Mouse (Mus musculus): ENCODE data around the gene Tom1l2. TPM values are rescaled to one million over a fixed set of nuclear protein-coding genes. Genes with fewer than 3 reads are reported as not detected.

Gene Tom1l2
- total and polyA plus RNA-seq, 3 experiments, result 4.8 to 10.4 (median 10.4) TPM

DNA sequence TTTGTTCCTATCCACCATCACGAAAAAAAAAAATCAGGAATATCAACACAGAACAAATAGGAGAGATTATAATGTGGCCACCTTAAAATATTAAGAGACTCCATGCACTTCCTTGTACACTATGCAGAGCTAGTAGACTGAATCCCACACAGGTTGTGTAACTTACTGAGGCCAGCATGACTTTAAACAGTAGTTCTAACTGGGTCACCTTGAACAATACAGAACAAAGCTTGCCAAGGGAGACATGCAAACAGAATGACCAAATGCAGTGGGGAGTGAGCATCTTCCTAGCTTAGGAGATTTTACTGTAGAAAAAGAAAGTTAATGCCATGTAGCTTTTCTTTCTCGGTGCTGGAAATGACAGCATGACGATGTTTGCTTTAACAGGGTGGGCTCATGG lies 52.4 kb downstream of the Tom1l2 start:
- no peak for DNase-seq (ENCODE audit: extremely low read depth)
- no peak overlapping the region for H3K4me2 ChIP-seq (ENCODE audit: insufficient read depth, low read depth, poor library complexity, severe bottlenecking)
- H3K4me3 ChIP-seq (replicated peaks in 1 of 3; ENCODE audit: low read depth in 2 of 3, low read length in 2 of 3, poor library complexity in 1 of 3), result no peak overlapping the region
- H3K36me3 ChIP-seq (replicated peaks in 1 of 2; ENCODE audit: control insufficient read depth in 1 of 2, insufficient read depth in 1 of 2, low read length in 1 of 2), result peaks cover 3 to 6% of the 10 kb centered on the region in 2 experiments
- dilution Hi-C loops (cut with MboI; ENCODE audit: extremely low pct_ligation_motif_present, extremely low pct_unique_long_range_greater_than_20kb, low sequenced_read_pairs) (no loop called here), in situ Hi-C loops (cut with MboI; ENCODE audit: low pct_ligation_motif_present, low pct_unique_long_range_greater_than_20kb, low sequenced_read_pairs) (loop anchor here (5.0 kb wide), 1 partner anchor 103 kb away; no protein-coding TSS in a partner anchor)
- H3K9me3 ChIP-seq (replicated peaks; ENCODE audit: low read length), result no peaks in the 10 kb centered on the region
- TF ChIP-seq E2F4 (IDR thresholded peaks at IDR 0.05; ENCODE audit: insufficient replicate concordance, low read depth, low read length) (no peak), ETS1 (conservative IDR thresholded peaks at IDR 0.05; ENCODE audit: low read depth, low read length) (no peak), USF1 (IDR thresholded peaks at IDR 0.05; ENCODE audit: low read depth, low read length) (no peak), RCOR1 (conservative IDR thresholded peaks at IDR 0.05; ENCODE audit: low read depth, low read length) (no peak), MAX (IDR thresholded peaks at IDR 0.05; ENCODE audit: low read length) (no peak), CTCF (conservative IDR thresholded peaks at IDR 0.05 in 1 of 2, IDR thresholded peaks at IDR 0.05 in 1 of 2; ENCODE audit: low read depth in 2 of 2, low read length in 2 of 2) (no peak), RAD21 (IDR thresholded peaks at IDR 0.05; ENCODE audit: low read depth, low read length) (no peak), TCF12 (IDR thresholded peaks at IDR 0.05; ENCODE audit: low read depth, low read length) (no peak), HCFC1 (IDR thresholded peaks at IDR 0.05; ENCODE audit: low read depth, low read length) (no peak), EP300 (IDR thresholded peaks at IDR 0.05; ENCODE audit: low read length) (no peak), ZNF384 (IDR thresholded peaks at IDR 0.05; ENCODE audit: low read depth, low read length) (no peak), SIN3A (IDR thresholded peaks at IDR 0.05; ENCODE audit: low read length) (no peak), GABPA (IDR thresholded peaks at IDR 0.05; ENCODE audit: insufficient replicate concordance, low read depth, low read length) (no peak)
- no peaks in the 10 kb centered on the region for H3K27me3 ChIP-seq (replicated peaks)
- H3K4me1 ChIP-seq (ENCODE audit: control insufficient read depth in 1 of 2, insufficient read depth in 2 of 2), result peaks cover 19 to 41% of the 10 kb centered on the region in 2 experiments
- no peaks in the 10 kb centered on the region for H3K79me2 ChIP-seq (replicated peaks; ENCODE audit: control insufficient read depth, extremely low read depth, insufficient read depth, poor library complexity, severe bottlenecking)
- H3K27ac ChIP-seq (ENCODE audit: insufficient read depth, low read depth), result no peak overlapping the region
- H3K9ac ChIP-seq (ENCODE audit: insufficient read depth, low read depth), result no peak overlapping the region

DNA sequence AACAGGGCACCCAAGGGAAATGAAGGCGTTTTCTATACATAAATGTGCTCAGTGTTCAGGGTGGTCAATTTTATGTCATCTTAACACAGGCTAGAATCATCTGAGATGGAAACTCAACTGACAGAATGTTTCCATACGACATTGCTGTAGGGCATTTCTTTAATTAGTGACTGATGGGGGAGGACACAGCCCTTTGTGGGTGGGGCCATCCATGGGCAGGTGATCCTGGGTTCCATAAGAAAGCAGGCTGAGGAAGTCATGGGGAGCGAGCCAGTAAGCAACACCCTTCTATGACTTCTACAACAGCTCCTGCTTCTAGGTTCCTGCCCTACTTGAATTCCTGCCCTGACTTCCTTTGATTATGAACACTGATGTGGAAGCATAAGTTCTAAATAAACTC lies 54.9 kb downstream of the Tom1l2 start:
- H3K4me3 ChIP-seq (replicated peaks in 1 of 3; ENCODE audit: low read depth in 2 of 3, low read length in 2 of 3, poor library complexity in 1 of 3), result no peak overlapping the region
- peaks cover 3 to 6% of the 10 kb centered on the region in 2 experiments for H3K36me3 ChIP-seq (replicated peaks in 1 of 2; ENCODE audit: control insufficient read depth in 1 of 2, insufficient read depth in 1 of 2, low read length in 1 of 2)
- TF ChIP-seq USF1 (IDR thresholded peaks at IDR 0.05; ENCODE audit: low read depth, low read length), result no peak
- TF ChIP-seq ZC3H11A (IDR thresholded peaks at IDR 0.05; ENCODE audit: low read depth, low read length), result no peak
- TF ChIP-seq MAFK (IDR thresholded peaks at IDR 0.05; ENCODE audit: insufficient replicate concordance, low read length), result no peak
- TF ChIP-seq MYC (IDR thresholded peaks at IDR 0.05; ENCODE audit: low read depth, low read length), result no peak
- TF ChIP-seq ZKSCAN1 (IDR thresholded peaks at IDR 0.05; ENCODE audit: borderline replicate concordance, low read depth, low read length), result no peak
- TF ChIP-seq PAX5 (IDR thresholded peaks at IDR 0.05; ENCODE audit: low read length), result no peak
- TF ChIP-seq NRF1 (IDR thresholded peaks at IDR 0.05; ENCODE audit: low read depth, low read length), result no peak
- TF ChIP-seq ZNF384 (IDR thresholded peaks at IDR 0.05; ENCODE audit: low read depth, low read length), result no peak
- in situ Hi-C loops (cut with MboI; ENCODE audit: low pct_ligation_motif_present, low pct_unique_long_range_greater_than_20kb, low sequenced_read_pairs), result no loop called here
- no peak for DNase-seq (ENCODE audit: extremely low read depth)
- H3K79me2 ChIP-seq (replicated peaks; ENCODE audit: control insufficient read depth, extremely low read depth, insufficient read depth, poor library complexity, severe bottlenecking), result no peaks in the 10 kb centered on the region
- no peaks in the 10 kb centered on the region for H3K9me3 ChIP-seq (replicated peaks; ENCODE audit: low read length)
- H3K4me1 ChIP-seq (ENCODE audit: control insufficient read depth in 1 of 2, insufficient read depth in 2 of 2), result peaks cover 16 to 30% of the 10 kb centered on the region in 2 experiments
- no peaks in the 10 kb centered on the region for H3K27me3 ChIP-seq (replicated peaks)
- H3K4me2 ChIP-seq (ENCODE audit: insufficient read depth, low read depth, poor library complexity, severe bottlenecking), result no peak overlapping the region
- H3K9ac ChIP-seq (ENCODE audit: insufficient read depth, low read depth), result no peak overlapping the region
- dilution Hi-C loops (cut with MboI; ENCODE audit: extremely low pct_ligation_motif_present, extremely low pct_unique_long_range_greater_than_20kb, low sequenced_read_pairs), result no loop called here
- H3K27ac ChIP-seq (ENCODE audit: insufficient read depth, low read depth), result no peak overlapping the region
